Comparison of ENCODE assay signal across 9 mouse cellular contexts in the genomic region with DNA sequence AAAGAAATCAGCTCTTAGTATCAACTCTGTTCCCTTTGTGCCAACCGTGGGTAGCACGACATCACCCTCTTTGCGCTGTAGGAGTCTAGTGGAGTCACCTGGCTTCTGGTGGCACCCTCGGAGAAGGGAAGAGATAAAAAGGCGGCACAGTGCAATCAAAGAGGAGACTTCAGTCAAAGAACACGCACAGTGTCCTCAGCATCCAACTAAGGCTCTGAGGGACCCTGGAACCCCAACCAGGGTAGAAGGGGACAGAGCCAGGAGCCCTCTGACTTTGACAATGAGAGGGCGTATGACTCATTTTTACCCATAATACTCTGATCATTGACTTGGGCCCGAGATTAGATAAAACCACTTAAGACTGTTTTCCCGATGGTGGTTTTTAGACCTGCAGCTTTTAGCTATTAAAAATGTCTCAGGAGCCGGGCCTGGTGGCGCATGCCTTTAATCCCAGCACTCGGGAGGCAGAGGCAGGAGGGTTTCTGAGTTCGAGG.
DNase-seq lines count a peak whose midpoint lies in the region; ATAC-seq lines count a peak whose summit lies in the region.
"Had no signal": no experiment of that assay in that cellular context is flagged by ENCODE, and none has a peak within 500 bp of the region (broad histone marks: within the 10 kb centered on the region; RNA-seq: fewer than 3 reads in every experiment).

No protein-coding gene starts in this region.

- H3K9ac ChIP-seq in heart, embryonic 15.5 days = no peak overlapping the region
- no peak overlapping the region for H3K9ac ChIP-seq in hindbrain, embryonic 15.5 days
- no peak overlapping the region for H3K9ac ChIP-seq in midbrain, embryonic 15.5 days

- no peak for ATAC-seq in heart, embryonic 15.5 days (replicated peaks; ENCODE audit: insufficient number of reproducible peaks, insufficient read depth, low FRiP score, low read depth)
- ATAC-seq in hindbrain, embryonic 15.5 days (ENCODE audit: low FRiP score, low read depth) = no peak
- ATAC-seq in midbrain, embryonic 15.5 days (replicated peaks) = no peak
- ATAC-seq in inflammation-experienced regulatory T-cells, adult 6 months = no peak

- H3K4me3 ChIP-seq in heart, embryonic 15.5 days = no peak overlapping the region
- no peak overlapping the region for H3K4me3 ChIP-seq in hindbrain, embryonic 15.5 days
- H3K4me3 ChIP-seq in midbrain, embryonic 15.5 days = no peak overlapping the region

- peak overlapping the region; percentile 70 for H3K27ac ChIP-seq in heart, embryonic 15.5 days
- H3K27ac ChIP-seq in hindbrain, embryonic 15.5 days (replicated peaks) = peak overlapping the region; percentile 68
- peak overlapping the region; percentile 44; the same call in 1 of the 2 replicates for H3K27ac ChIP-seq in midbrain, embryonic 15.5 days

- intact Hi-C loops in heart, postnatal 10 days (cut with DNase I) = no loop called here

- H3K4me2 ChIP-seq in heart, embryonic 15.5 days = no peak overlapping the region
- H3K4me2 ChIP-seq in hindbrain, embryonic 15.5 days = no peak overlapping the region
- H3K4me2 ChIP-seq in midbrain, embryonic 15.5 days = no peak overlapping the region

- 54% methylated on average over 13 of the region's 13 CpGs for WGBS in heart, embryonic 15.5 days
- 87% methylated on average over 13 of the region's 13 CpGs for WGBS in hindbrain, embryonic 15.5 days
- WGBS in midbrain, embryonic 15.5 days = 85% methylated on average over 13 of the region's 13 CpGs

- H3K27me3 ChIP-seq in heart, embryonic 15.5 days = no peaks in the 10 kb centered on the region
- no peaks in the 10 kb centered on the region for H3K27me3 ChIP-seq in hindbrain, embryonic 15.5 days
- H3K27me3 ChIP-seq in midbrain, embryonic 15.5 days (replicated peaks) = no peaks in the 10 kb centered on the region

- DNase-seq in heart, postnatal 10 days = no peak
- DNase-seq in MN1 (ENCODE audit: low spot score) = peak; percentile 66
- no peak for DNase-seq in left cerebral cortex, adult 9 months (ENCODE audit: low spot score in 2 of 2)
- no peak for DNase-seq in urinary bladder, postnatal 25 days (ENCODE audit: low spot score)
- DNase-seq: right cerebral cortex, postnatal 14 days had no signal

- H3K4me1 ChIP-seq in heart, embryonic 15.5 days (replicated peaks) = peaks cover 29% of the 10 kb centered on the region
- H3K4me1 ChIP-seq in hindbrain, embryonic 15.5 days (replicated peaks) = peaks cover 24% of the 10 kb centered on the region
- peaks cover 10% of the 10 kb centered on the region; the same call in 1 of the 2 replicates for H3K4me1 ChIP-seq in midbrain, embryonic 15.5 days

- H3K9me3 ChIP-seq in heart, embryonic 15.5 days (replicated peaks) = no peaks in the 10 kb centered on the region
- no peaks in the 10 kb centered on the region for H3K9me3 ChIP-seq in hindbrain, embryonic 15.5 days
- no peaks in the 10 kb centered on the region for H3K9me3 ChIP-seq in midbrain, embryonic 15.5 days

- no peaks in the 10 kb centered on the region for H3K36me3 ChIP-seq in heart, embryonic 15.5 days
- no peaks in the 10 kb centered on the region for H3K36me3 ChIP-seq in hindbrain, embryonic 15.5 days
- no peaks in the 10 kb centered on the region for H3K36me3 ChIP-seq in midbrain, embryonic 15.5 days (replicated peaks)
